Mouse (Mus musculus): ENCODE measurements at regions not wholly inside any gene's neighbourhood (a gene's known extent, or its start where the extent isn't known, plus 50 kb on each side); places are given as distances from the start of the nearest gene placed in this dataset.

GRCm38 (mm10) chr13:82359442-82359841 lies 576.6 kb downstream of the Cetn3 start:
- no peak for TF ChIP-seq GATA1 (IDR thresholded peaks at IDR 0.05; ENCODE audit: borderline replicate concordance, low read length)
- TF ChIP-seq FLI1 (IDR thresholded peaks at IDR 0.05; ENCODE audit: low read length): no peak
